Mouse (Mus musculus): Measurements from ENCODE around the gene Cyp2j5.
A peak's percentile ranks its signal among the peaks of the same experiment; 100 is the strongest.
"Not testable (repeated sequence)": the region's sequence is repeated elsewhere in the genome, so short reads cannot be mapped to it uniquely, and the experiment has no call there.

Cyp2j5 gene

GRCm38 (mm10) chr4:96663991-96664390, at the start of gene Cyp2j5:
Gene Cyp2j5 (minus strand): TSS chr4:96664154.
- no peak for DNase-seq

GRCm38 (mm10) chr4:96705281-96705951, 41.5 kb upstream of the Cyp2j5 start:
- no peak for DNase-seq

GRCm38 (mm10) chr4:96698218-96698561, 34.2 kb upstream of the Cyp2j5 start:
- DNase-seq, result no peak

GRCm38 (mm10) chr4:96697511-96698217, 33.7 kb upstream of the Cyp2j5 start:
- no peak for DNase-seq

- peak; percentile 23 for DNase-seq
Measured at GRCm38 (mm10) chr4:96696614-96697360, 32.8 kb upstream of the Cyp2j5 start.

- no peak for DNase-seq
Measured at GRCm38 (mm10) chr4:96687358-96687803, 23.4 kb upstream of the Cyp2j5 start.

- no peak for DNase-seq
Measured at GRCm38 (mm10) chr4:96683474-96683873, 19.5 kb upstream of the Cyp2j5 start.

- no peak for DNase-seq
Measured at GRCm38 (mm10) chr4:96680966-96681365, 17.0 kb upstream of the Cyp2j5 start.

- DNase-seq, result no peak
Measured at GRCm38 (mm10) chr4:96680233-96680632, 16.3 kb upstream of the Cyp2j5 start.

GRCm38 (mm10) chr4:96664668-96665454, 907 bp upstream of the Cyp2j5 start:
- DNase-seq, result no peak

- DNase-seq, result no peak
Measured at GRCm38 (mm10) chr4:96635455-96635854, 28.5 kb downstream of the Cyp2j5 start.

- no peak for DNase-seq
Measured at GRCm38 (mm10) chr4:96622474-96622873, 41.5 kb downstream of the Cyp2j5 start.

- DNase-seq, result peak; percentile 18
Measured at GRCm38 (mm10) chr4:96591791-96592150, 72.2 kb downstream of the Cyp2j5 start.

- DNase-seq, result peak; percentile 12
Measured at GRCm38 (mm10) chr4:96590911-96591790, 72.8 kb downstream of the Cyp2j5 start, which contains the start of gene Cyp2j9. Gene Cyp2j9 (minus strand): TSS chr4:96591578.

GRCm38 (mm10) chr4:96581425-96582088, 82.4 kb downstream of the Cyp2j5 start:
- DNase-seq, result no peak

- DNase-seq, result not testable (repeated sequence)
Measured at GRCm38 (mm10) chr4:96580351-96580750, 83.6 kb downstream of the Cyp2j5 start.
